Mouse (Mus musculus) testis, adult 2 months (tissue): ENCODE data around the gene Acyp1. TPM values are rescaled to one million over a fixed set of nuclear protein-coding genes. Genes with fewer than 3 reads are reported as not detected.

Experiments
- H3K27ac ChIP-seq: fragments of 200-500 bp; 2 replicates; pipeline ENCODE4 v1.5.1; 2012; ENCODE audit warnings: low read depth, low read length; ENCODE audit not compliant: control insufficient read depth, insufficient read depth
- H3K27me3 ChIP-seq: fragments of 200-500 bp; 2 replicates; pipeline ENCODE4 v1.6.1; 2012; ENCODE audit warnings: mild to moderate bottlenecking, low read length, moderate library complexity; ENCODE audit not compliant: control insufficient read depth, insufficient read depth
- H3K36me3 ChIP-seq: fragments of 200-500 bp; 2 replicates; pipeline ENCODE4 v1.6.1; 2012; ENCODE audit warnings: mild to moderate bottlenecking, low read length; ENCODE audit not compliant: control insufficient read depth, insufficient read depth
- H3K4me1 ChIP-seq: fragments of 200-500 bp; 2 replicates; pipeline ENCODE4 v1.6.1; 2012; ENCODE audit warnings: low read length; ENCODE audit not compliant: control insufficient read depth, insufficient read depth
- H3K4me3 ChIP-seq: fragments of 200-500 bp; 2 replicates; pipeline ENCODE4 v1.5.1; 2012; ENCODE audit warnings: low read depth, mild to moderate bottlenecking, low read length, moderate library complexity, mixed read lengths; ENCODE audit not compliant: control insufficient read depth
- CTCF ChIP-seq: fragments of 200-500 bp; IDR thresholded peaks from 2 replicates; pipeline ENCODE4 v1.5.1; 2012; ENCODE audit warnings: low read depth, mild to moderate bottlenecking, inconsistent platforms, low read length, moderate library complexity; ENCODE audit not compliant: control insufficient read depth, insufficient read depth, insufficient replicate concordance
- POLR2A ChIP-seq: fragments of 200-500 bp; IDR thresholded peaks from 2 replicates; pipeline ENCODE4 v1.6.1; 2012; ENCODE audit warnings: low read depth, mild to moderate bottlenecking, inconsistent platforms, low read length, moderate library complexity; ENCODE audit not compliant: control insufficient read depth
- polyA plus RNA-seq: library from polyadenylated mRNA; depleted of rRNA; stranded (reverse); fragments of >200 nt; gene quantifications from 2 replicates; pipeline ENCODE4 v1.2.3, GENCODE M21; 2012; rRNA removed

Gene Acyp1
- polyA plus RNA-seq: 187 and 199 TPM in 2 replicates

DNA sequence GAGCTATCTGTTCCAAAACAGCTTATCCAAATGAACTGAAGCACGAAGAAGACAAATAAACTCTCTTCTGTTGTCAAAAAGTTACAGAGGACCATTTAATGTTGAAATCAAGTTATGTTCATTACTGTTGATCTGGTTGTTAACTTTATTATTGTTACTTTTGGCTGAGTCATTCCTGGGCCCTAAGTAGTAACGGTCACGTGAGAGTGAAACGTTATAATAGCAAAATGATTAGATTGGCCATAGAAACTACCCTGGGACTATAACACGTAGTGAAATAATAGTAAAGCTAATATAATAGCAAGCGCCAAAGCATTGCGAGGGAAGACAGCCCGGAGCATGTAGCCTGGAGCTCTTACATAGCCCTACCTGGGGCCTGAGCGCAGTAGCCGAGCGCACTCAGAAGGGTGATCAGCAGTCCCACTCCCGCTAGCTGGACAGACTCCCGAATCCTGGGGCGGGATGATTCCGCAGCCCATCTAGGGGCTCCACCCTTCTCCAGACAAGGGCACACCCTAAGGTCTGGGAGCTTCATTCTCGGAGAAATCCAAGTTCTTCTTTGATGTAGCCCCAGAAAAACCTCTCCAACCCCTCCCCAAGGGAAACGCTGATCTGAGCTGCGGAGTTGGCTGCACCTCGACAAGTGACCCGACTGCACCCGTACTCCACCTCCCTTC, at the start of gene Acyp1:
Gene Acyp1, minus strand, starts transcription at position 630 of the 677 bp plus-strand sequence.
- Histone ChIP-seq H3K4me3 (peak within 1 kb of the TSS; percentile 95), H3K27me3 (no peaks in the 10 kb centered on the region), H3K27ac (peak within 1 kb of the TSS; percentile 87), H3K4me1 (peaks cover 19% of the 10 kb centered on the region), H3K36me3 (peaks cover 2% of the 10 kb centered on the region)
- TF ChIP-seq CTCF (no peak), POLR2A (no peak)

DNA sequence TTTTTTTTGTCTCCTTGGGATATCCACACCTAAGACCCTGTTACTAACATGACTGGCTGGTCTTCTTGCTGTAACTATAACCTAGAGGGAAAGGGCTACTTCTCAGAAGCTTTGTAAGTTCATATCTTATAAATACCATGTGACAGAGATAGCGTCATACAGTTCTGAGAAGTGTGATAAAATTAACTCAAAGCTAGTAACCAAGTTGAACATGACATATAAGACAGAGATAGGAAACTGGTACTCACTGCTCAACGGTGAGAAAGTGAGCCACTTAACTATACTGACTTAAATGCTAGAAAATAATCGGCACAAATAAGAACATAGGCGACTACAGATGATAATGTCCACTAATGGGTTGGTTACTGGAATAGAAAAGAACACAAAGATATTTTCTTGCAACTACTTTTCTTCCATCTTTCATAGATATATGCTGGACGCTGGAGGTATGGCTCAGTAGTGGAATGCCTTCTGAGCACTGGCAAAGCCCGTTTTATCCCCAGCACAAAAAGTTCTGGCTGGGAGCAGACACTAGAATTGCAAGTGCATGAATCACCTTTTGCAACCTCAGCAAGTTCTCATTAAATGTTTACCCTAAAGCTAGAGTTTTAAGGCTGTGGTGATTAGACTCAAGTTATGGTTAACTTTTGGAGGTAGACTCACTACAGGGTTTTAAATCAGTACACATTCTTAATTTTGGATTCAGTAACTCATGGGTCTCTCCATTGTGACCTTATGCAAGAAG, 49.5 kb upstream of the Acyp1 start:
- Histone ChIP-seq H3K4me1 (peaks cover 4% of the 10 kb centered on the region; the same call in 1 of the 2 replicates), H3K36me3 (no peaks in the 10 kb centered on the region), H3K4me3 (no peak overlapping the region), H3K27me3 (no peaks in the 10 kb centered on the region), H3K27ac (no peak overlapping the region)
- no peak for TF ChIP-seq POLR2A
- no peak for TF ChIP-seq CTCF

DNA sequence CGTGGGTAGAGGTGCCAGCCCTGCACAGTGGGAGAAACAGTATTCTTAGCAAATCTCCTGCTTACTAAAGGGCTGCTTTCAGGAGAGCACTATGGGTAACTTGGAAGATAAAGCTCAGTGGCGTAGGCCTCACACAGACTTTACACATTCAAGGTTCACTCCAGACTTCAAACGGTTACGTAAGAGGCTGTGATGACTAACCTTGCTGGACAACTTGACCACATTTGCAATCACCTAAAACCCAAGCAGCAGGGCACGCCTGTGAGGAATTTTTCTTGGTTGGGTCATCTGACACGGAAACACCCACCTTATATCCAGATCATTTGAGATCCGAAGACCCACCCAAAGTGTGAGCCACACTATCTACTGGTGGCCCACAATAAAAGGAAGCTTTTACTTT, 41.9 kb upstream of the Acyp1 start:
- H3K27ac ChIP-seq: no peak overlapping the region
- H3K36me3 ChIP-seq: peaks cover 5% of the 10 kb centered on the region
- no peaks in the 10 kb centered on the region for H3K27me3 ChIP-seq
- H3K4me3 ChIP-seq: no peak overlapping the region
- no peaks in the 10 kb centered on the region for H3K4me1 ChIP-seq
- no peak for TF ChIP-seq CTCF
- TF ChIP-seq POLR2A: no peak

- TF ChIP-seq CTCF (no peak), POLR2A (no peak)
- Histone ChIP-seq H3K27me3 (no peaks in the 10 kb centered on the region), H3K36me3 (peaks cover 3% of the 10 kb centered on the region), H3K4me3 (no peak overlapping the region), H3K27ac (no peak overlapping the region), H3K4me1 (no peaks in the 10 kb centered on the region)
Measured at GRCm38 (mm10) chr12:85308651-85309050, 20.4 kb upstream of the Acyp1 start.

GRCm38 (mm10) chr12:85305247-85305892, 17.1 kb upstream of the Acyp1 start:
- Histone ChIP-seq H3K27me3 (no peaks in the 10 kb centered on the region), H3K4me3 (0 out of 2 replicates have a peak overlapping the region, but pooled peaks have one; percentile 11), H3K27ac (peak overlapping the region; percentile 44), H3K36me3 (peaks cover 3% of the 10 kb centered on the region), H3K4me1 (no peaks in the 10 kb centered on the region)
- TF ChIP-seq POLR2A (no peak), CTCF (peak; percentile 72; the same call in 1 of the 2 replicates)

- Histone ChIP-seq H3K27ac (no peak overlapping the region), H3K4me3 (no peak overlapping the region), H3K36me3 (peaks cover 1% of the 10 kb centered on the region), H3K27me3 (no peaks in the 10 kb centered on the region), H3K4me1 (no peaks in the 10 kb centered on the region)
- TF ChIP-seq CTCF (no peak), POLR2A (no peak)
Measured at GRCm38 (mm10) chr12:85304725-85305124, 16.5 kb upstream of the Acyp1 start.

- H3K36me3 ChIP-seq: no peaks in the 10 kb centered on the region; the same call in 1 of the 2 replicates
- no peak for TF ChIP-seq POLR2A
Measured at GRCm38 (mm10) chr12:85303256-85303655, 15.0 kb upstream of the Acyp1 start.

More at GRCm38 (mm10) chr12:85303256-85303655, 15.0 kb upstream of the Acyp1 start:
- Histone ChIP-seq H3K27ac (no peak overlapping the region), H3K4me1 (no peaks in the 10 kb centered on the region), H3K27me3 (no peaks in the 10 kb centered on the region), H3K4me3 (no peak overlapping the region)
